Mouse (Mus musculus) CH12.LX (cell line): Measurements from ENCODE around the gene Lce1d. TPM values are rescaled to one million over a fixed set of nuclear protein-coding genes. Genes with fewer than 3 reads are reported as not detected.

ENCODE experiments used
- DNase-seq: peaks from one replicate; pipeline ENCODE4 v3.0.0-alpha.2; 2013; ENCODE audit errors: extremely low read depth
- H3K27ac ChIP-seq: 2 replicates; pipeline ENCODE4 v1.5.1; 2012; ENCODE audit warnings: low read depth, mild to moderate bottlenecking, control low read depth, moderate library complexity; ENCODE audit not compliant: insufficient read depth
- H3K27me3 ChIP-seq: replicated peaks from 2 replicates; pipeline ENCODE3; 2012; ENCODE audit warnings: inconsistent platforms
- H3K36me3 ChIP-seq, 2 experiments: replicated peaks in 1 of 2; 2 replicates each; pipeline versions ENCODE3 to v1.6.1; 2012; ENCODE audit warnings: inconsistent platforms in 1 of 2, low read length in 1 of 2, mild to moderate bottlenecking in 1 of 2, mixed read lengths in 1 of 2, moderate library complexity in 1 of 2; ENCODE audit not compliant: control insufficient read depth in 1 of 2, insufficient read depth in 1 of 2
- H3K4me1 ChIP-seq, 2 experiments: 2 replicates each; pipeline ENCODE4 v1.6.1; 2012; ENCODE audit warnings: inconsistent platforms in 1 of 2, moderate library complexity in 1 of 2; ENCODE audit not compliant: insufficient read depth in 2 of 2, control insufficient read depth in 1 of 2
- H3K4me2 ChIP-seq: 2 replicates; pipeline ENCODE4 v1.6.1; 2012; ENCODE audit warnings: low read depth, mild to moderate bottlenecking, control low read depth; ENCODE audit not compliant: poor library complexity, insufficient read depth, severe bottlenecking
- H3K4me3 ChIP-seq, 3 experiments: fragments of 150-350 bp in 1 of 3; sonication (generic) in 1 of 3; replicated peaks in 1 of 3; 2 replicates each; pipeline versions ENCODE3 to v1.5.1; 2011 to 2012; ENCODE audit warnings: low read depth in 2 of 3, low read length in 2 of 3, mild to moderate bottlenecking in 2 of 3, moderate library complexity in 2 of 3, control low read depth in 1 of 3, improper control_type of control experiment in 1 of 3, inconsistent platforms in 1 of 3, mixed read lengths in 1 of 3; ENCODE audit not compliant: poor library complexity in 1 of 3
- H3K79me2 ChIP-seq: replicated peaks from 2 replicates; pipeline ENCODE4 v1.6.1; 2012; ENCODE audit warnings: mild to moderate bottlenecking, moderate library complexity; ENCODE audit not compliant: control insufficient read depth, poor library complexity, insufficient read depth, severe bottlenecking; ENCODE audit errors: extremely low read depth
- H3K9ac ChIP-seq: 2 replicates; pipeline ENCODE4 v1.6.1; 2012; ENCODE audit warnings: low read depth, mild to moderate bottlenecking, control low read depth, moderate library complexity; ENCODE audit not compliant: insufficient read depth
- H3K9me3 ChIP-seq: replicated peaks from 2 replicates; pipeline ENCODE3; 2012; ENCODE audit warnings: low read length, inconsistent platforms, mixed read lengths
- CHD2 ChIP-seq: IDR thresholded peaks from 2 replicates; pipeline ENCODE4 v1.6.1; 2011; ENCODE audit warnings: low read length, improper control_type of control experiment
- ELF1 ChIP-seq: IDR thresholded peaks from 2 replicates; pipeline ENCODE4 v1.6.1; 2014; ENCODE audit warnings: low read depth, mild to moderate bottlenecking, inconsistent platforms, low read length, improper control_type of control experiment
- ETS1 ChIP-seq: conservative IDR thresholded peaks from 2 replicates; pipeline ENCODE4 v1.6.1; 2012; ENCODE audit warnings: low read depth, mild to moderate bottlenecking, inconsistent platforms, low read length, improper control_type of control experiment, moderate library complexity
- GABPA ChIP-seq: IDR thresholded peaks from 2 replicates; pipeline ENCODE4 v1.6.1; 2012; ENCODE audit warnings: low read depth, low read length, improper control_type of control experiment, inconsistent platforms; ENCODE audit not compliant: insufficient replicate concordance
- HCFC1 ChIP-seq: IDR thresholded peaks from 2 replicates; pipeline ENCODE4 v1.6.1; 2012; ENCODE audit warnings: low read depth, mild to moderate bottlenecking, inconsistent platforms, low read length, improper control_type of control experiment
- MAZ ChIP-seq: IDR thresholded peaks from 2 replicates; pipeline ENCODE4 v1.6.1; 2012; ENCODE audit warnings: low read depth, mild to moderate bottlenecking, inconsistent platforms, low read length, improper control_type of control experiment, moderate library complexity
- MYC ChIP-seq: IDR thresholded peaks from 2 replicates; pipeline ENCODE4 v1.6.1; 2011; ENCODE audit warnings: low read depth, mild to moderate bottlenecking, improper control_type of control experiment, low read length
- NRF1 ChIP-seq: IDR thresholded peaks from 2 replicates; pipeline ENCODE4 v1.6.1; 2014; ENCODE audit warnings: low read depth, mild to moderate bottlenecking, inconsistent platforms, low read length, improper control_type of control experiment, moderate library complexity
- PAX5 ChIP-seq: IDR thresholded peaks from 2 replicates; pipeline ENCODE4 v1.6.1; 2012; ENCODE audit warnings: low read length, inconsistent platforms, mixed read lengths
- SIN3A ChIP-seq: IDR thresholded peaks from 2 replicates; pipeline ENCODE4 v1.6.1; 2012; ENCODE audit warnings: low read length, improper control_type of control experiment, inconsistent platforms
- SMC3 ChIP-seq: IDR thresholded peaks from 2 replicates; pipeline ENCODE4 v1.6.1; 2011; ENCODE audit warnings: low read depth, low read length, improper control_type of control experiment
- TBP ChIP-seq: conservative IDR thresholded peaks from 2 replicates; pipeline ENCODE4 v1.6.1; 2011; ENCODE audit warnings: low read depth, low read length, improper control_type of control experiment
- USF1 ChIP-seq: IDR thresholded peaks from 2 replicates; pipeline ENCODE4 v1.6.1; 2014; ENCODE audit warnings: low read depth, mild to moderate bottlenecking, inconsistent platforms, low read length, improper control_type of control experiment
- ZC3H11A ChIP-seq: IDR thresholded peaks from 2 replicates; pipeline ENCODE4 v1.6.1; 2012; ENCODE audit warnings: low read depth, mild to moderate bottlenecking, inconsistent platforms, low read length, improper control_type of control experiment
- ZMIZ1 ChIP-seq: IDR thresholded peaks from 2 replicates; pipeline ENCODE4 v1.6.1; 2012; ENCODE audit warnings: low read depth, mild to moderate bottlenecking, inconsistent platforms, low read length, improper control_type of control experiment
- ZNF384 ChIP-seq: IDR thresholded peaks from 2 replicates; pipeline ENCODE4 v1.6.1; 2012; ENCODE audit warnings: low read depth, low read length, improper control_type of control experiment, inconsistent platforms
- dilution Hi-C: fragments of 300-500 bp; cut with MboI; formaldehyde crosslinking; loops from 2 replicates; pipeline ENCODE4 v1.14.3; 2020; ENCODE audit warnings: low sequenced_read_pairs; ENCODE audit not compliant: extremely low pct_unique_long_range_greater_than_20kb, extremely low pct_ligation_motif_present
- in situ Hi-C: fragments of 300-500 bp; cut with MboI; formaldehyde crosslinking; loops from 3 replicates; pipeline ENCODE4 v1.14.3; 2019; ENCODE audit warnings: low sequenced_read_pairs, low pct_ligation_motif_present, low pct_unique_long_range_greater_than_20kb, mixed read lengths
- polyA plus RNA-seq: library from polyadenylated mRNA; unstranded; fragments of >175 nt; gene quantifications from 2 replicates; pipeline ENCODE4 v1.2.1, GENCODE M21; 2012; ENCODE audit warnings: low read depth; ENCODE audit not compliant: insufficient read length
- total RNA-seq, 2 experiments: library from RNA; depleted of rRNA; stranded (reverse); fragments of 300-350 nt in 1 of 2; fragments of >200 nt in 1 of 2; gene quantifications; 2 replicates each; pipeline ENCODE4 v1.2.3; 2012 to 2014

Gene Lce1d
- total RNA-seq (2012; rRNA removed) (not detected in 2 replicates), total RNA-seq (2014; rRNA removed) (not detected in 2 replicates), polyA plus RNA-seq (not detected in 2 replicates)

GRCm38 (mm10) chr3:92687110-92687509 lies at the start of gene Lce1d:
TSS of gene Lce1d (minus strand) at chr3:92687210.
- Histone ChIP-seq H3K79me2 (no peaks in the 10 kb centered on the region), H3K4me2 (no peak within 1 kb of the TSS), H3K27ac (no peak within 1 kb of the TSS), H3K9me3 (no peaks in the 10 kb centered on the region), H3K9ac (no peak within 1 kb of the TSS), H3K4me1 (no peaks in the 10 kb centered on the region), H3K36me3 (no peaks in the 10 kb centered on the region)
- dilution Hi-C loops = no loop called here
- in situ Hi-C loops = no loop called here
- DNase-seq = no peak
- TF ChIP-seq ELF1 (no peak), MAZ (no peak), USF1 (no peak), MYC (no peak)
- TF ChIP-seq, all 38 proteins: peak for 0
- Histone ChIP-seq H3K4me3 (no peak within 1 kb of the TSS), H3K27me3 (no peaks in the 10 kb centered on the region)

DNA sequence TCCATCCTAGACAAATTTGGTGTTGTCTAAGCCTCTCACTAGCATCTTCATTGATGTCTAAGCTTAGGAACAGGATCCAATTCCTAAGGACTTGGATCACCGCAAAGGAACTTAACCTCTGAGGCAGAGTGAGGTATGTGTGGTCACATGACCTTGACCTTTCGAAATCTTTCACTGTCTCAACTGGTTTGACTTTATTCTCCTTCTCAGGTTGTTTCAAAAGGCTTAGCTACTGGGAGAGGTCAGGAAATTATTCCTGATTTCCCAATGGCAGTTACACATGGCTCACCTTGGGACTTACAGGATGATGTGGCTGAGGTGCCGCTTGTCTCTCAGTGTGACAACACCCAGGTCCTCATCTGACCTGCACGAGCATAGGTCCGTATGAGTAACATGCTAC lies 35.6 kb upstream of the Lce1d start:
- Histone ChIP-seq H3K27me3 (no peaks in the 10 kb centered on the region), H3K27ac (no peak overlapping the region), H3K36me3 (no peaks in the 10 kb centered on the region), H3K4me1 (no peaks in the 10 kb centered on the region), H3K4me3 (no peak overlapping the region), H3K9ac (no peak overlapping the region), H3K4me2 (no peak overlapping the region), H3K79me2 (no peaks in the 10 kb centered on the region), H3K9me3 (no peaks in the 10 kb centered on the region)
- TF ChIP-seq HCFC1 (no peak), PAX5 (no peak), TBP (no peak), NRF1 (no peak), ZNF384 (no peak), ETS1 (no peak), CHD2 (no peak), GABPA (no peak)
- in situ Hi-C loops (no loop called here), dilution Hi-C loops (no loop called here)
- no peak for DNase-seq

GRCm38 (mm10) chr3:92720250-92720649 lies 33.2 kb upstream of the Lce1d start, which contains the start of gene Lce1f:
TSS of gene Lce1f (minus strand) at chr3:92720350.
- Histone ChIP-seq H3K27ac (no peak within 1 kb of the TSS), H3K9ac (no peak within 1 kb of the TSS), H3K4me1 (no peaks in the 10 kb centered on the region), H3K36me3 (no peaks in the 10 kb centered on the region), H3K4me3 (no peak within 1 kb of the TSS), H3K79me2 (no peaks in the 10 kb centered on the region), H3K4me2 (no peak within 1 kb of the TSS), H3K27me3 (no peaks in the 10 kb centered on the region), H3K9me3 (no peaks in the 10 kb centered on the region)
- in situ Hi-C loops = no loop called here
- DNase-seq = no peak
- dilution Hi-C loops = no loop called here
- TF ChIP-seq ZC3H11A (no peak), SIN3A (no peak), ZMIZ1 (no peak), SMC3 (no peak)
